Mouse (Mus musculus) kidney, adult 2 months (tissue): ENCODE results near the gene Plppr3.
A peak's percentile ranks its signal among the peaks of the same experiment; 100 is the strongest.

Experiments used
- CTCF ChIP-seq: fragments of 200-500 bp; conservative IDR thresholded peaks from 2 replicates; pipeline ENCODE4 v1.5.1; 2011; ENCODE audit warnings: low read depth, mild to moderate bottlenecking, control low read depth, low read length, moderate library complexity, mixed read lengths; ENCODE audit not compliant: insufficient read depth, insufficient read length
- POLR2A ChIP-seq: fragments of 200-500 bp; IDR thresholded peaks from one replicate; pipeline ENCODE4 v1.6.1; 2011; ENCODE audit warnings: low read depth, low read length, control low read depth

- TF ChIP-seq POLR2A (peak; percentile 97), CTCF (no peak)
These were observed 20.3 kb downstream of the Plppr3 start, which contains the start of gene Ptbp1 for GRCm38 (mm10) chr10:79853860-79854795.
